In genomic region chr5:21786258-21787185, GRCm38 (mm10) we compare ENCODE assay signal across 8 mouse cellular contexts. TPM values are rescaled to one million over a fixed set of nuclear protein-coding genes. Genes with fewer than 3 reads are reported as not detected.
A peak's percentile ranks its signal among the peaks of the same experiment; 100 is the strongest.
DNase-seq lines count a peak whose midpoint lies in the region; ATAC-seq lines count a peak whose summit lies in the region.

No protein-coding gene starts in this region.

- H3K4me3 ChIP-seq in hindbrain, embryonic 15.5 days = peak overlapping the region; percentile 91

- H3K36me3 ChIP-seq in hindbrain, embryonic 15.5 days = peaks cover 21% of the 10 kb centered on the region

- peaks cover 37% of the 10 kb centered on the region for H3K4me1 ChIP-seq in hindbrain, embryonic 15.5 days (replicated peaks)

- peak; percentile 94 for DNase-seq in T-cell, adult 2 months (ENCODE audit: low spot score)
- peak; percentile 92 to 95 for DNase-seq in cerebellum, postnatal 36 days
- peak; percentile 94 to 95 for DNase-seq in frontal cortex, postnatal 36 days (ENCODE audit: low spot score in 2 of 2)
- DNase-seq in left cerebral cortex, adult 11 months (ENCODE audit: low spot score) = peak; percentile 84
- DNase-seq in lung, postnatal 4 days = peak; percentile 94 to 96
- DNase-seq in retina, postnatal 7 days (ENCODE audit: low read depth, low spot score) = peak; percentile 88
- DNase-seq in urinary bladder, adult 2 months (ENCODE audit: low spot score) = peak; percentile 88

- peak; percentile 89 for ATAC-seq in hindbrain, embryonic 15.5 days (ENCODE audit: low FRiP score, low read depth)

- peak overlapping the region; percentile 90 for H3K9ac ChIP-seq in hindbrain, embryonic 15.5 days

- H3K27ac ChIP-seq in hindbrain, embryonic 15.5 days (replicated peaks) = peak overlapping the region; percentile 83

- H3K4me2 ChIP-seq in hindbrain, embryonic 15.5 days = peak overlapping the region; percentile 75

- no peaks in the 10 kb centered on the region for H3K27me3 ChIP-seq in hindbrain, embryonic 15.5 days

- 2% methylated on average over 50 of the region's 51 CpGs for WGBS in hindbrain, embryonic 15.5 days

- no peaks in the 10 kb centered on the region for H3K9me3 ChIP-seq in hindbrain, embryonic 15.5 days

RNA-seq across cellular contexts. Expression of gene Psmc2, which starts 1.4 kb away (rescaled TPM):
- 180 and 182 TPM in 2 replicates for polyA plus RNA-seq in hindbrain, embryonic 15.5 days (2015; fragmentation: Nextera tagmentation; extraction: Ambion mirVana)
- 89.3 and 97.7 TPM in 2 replicates for polyA plus RNA-seq in urinary bladder, adult 2 months (2012; rRNA removed)

RNA-seq across cellular contexts. Expression of gene Dnajc2, which starts 1.5 kb away (rescaled TPM):
- 64.1 and 69.9 TPM in 2 replicates for polyA plus RNA-seq in hindbrain, embryonic 15.5 days (2015; fragmentation: Nextera tagmentation; extraction: Ambion mirVana)
- polyA plus RNA-seq in urinary bladder, adult 2 months (2012; rRNA removed) = 15.3 and 18.5 TPM in 2 replicates

RNA-seq across cellular contexts. Expression of gene Pmpcb, which starts 49.6 kb away (rescaled TPM):
- polyA plus RNA-seq in hindbrain, embryonic 15.5 days (2015; fragmentation: Nextera tagmentation; extraction: Ambion mirVana) = 68.7 and 71.6 TPM in 2 replicates
- polyA plus RNA-seq in urinary bladder, adult 2 months (2012; rRNA removed) = 63.3 and 68.0 TPM in 2 replicates

Comparison
In these comparisons a context has a peak if more than half of its experiments do, and no peak if none do; other contexts are left out.
1. Peak in every context shown above with its lines: DNase-seq, ATAC-seq, H3K4me3 ChIP-seq and H3K27ac ChIP-seq.